Mouse (Mus musculus) spleen, adult 2 months (tissue): ENCODE results near the gene Taf1c. TPM values are rescaled to one million over a fixed set of nuclear protein-coding genes. Genes with fewer than 3 reads are reported as not detected.

Experiments
- DNase-seq, 2 experiments: peaks; one replicate each; pipeline versions ENCODE4 v3.0.0 to v3.0.0-alpha.2; 2012 to 2021; ENCODE audit warnings: low spot score in 2 of 2, low read depth in 1 of 2
- H3K27ac ChIP-seq: fragments of 200-500 bp; 2 replicates; pipeline ENCODE4 v1.5.1; 2012; ENCODE audit warnings: low read length, inconsistent platforms; ENCODE audit not compliant: insufficient read depth
- H3K27me3 ChIP-seq: fragments of 200-500 bp; 2 replicates; pipeline ENCODE4 v1.6.1; 2012; ENCODE audit warnings: mild to moderate bottlenecking, moderate library complexity, low read length, inconsistent platforms; ENCODE audit not compliant: control insufficient read depth, insufficient read depth
- H3K36me3 ChIP-seq: fragments of 200-500 bp; 2 replicates; pipeline ENCODE4 v1.6.1; 2012; ENCODE audit warnings: mild to moderate bottlenecking, low read length, inconsistent platforms; ENCODE audit not compliant: control insufficient read depth, insufficient read depth
- H3K4me1 ChIP-seq: fragments of 200-500 bp; 2 replicates; pipeline ENCODE4 v1.6.1; 2011; ENCODE audit warnings: inconsistent platforms; ENCODE audit not compliant: control insufficient read depth, insufficient read depth, insufficient read length
- H3K4me3 ChIP-seq: fragments of 200-500 bp; 2 replicates; pipeline ENCODE4 v1.5.1; 2011; ENCODE audit warnings: mild to moderate bottlenecking, inconsistent platforms; ENCODE audit not compliant: insufficient read depth, insufficient read length; ENCODE audit errors: extremely low read depth
- CTCF ChIP-seq: fragments of 200-500 bp; IDR thresholded peaks from 2 replicates; pipeline ENCODE4 v1.5.1; 2011; ENCODE audit warnings: mild to moderate bottlenecking, inconsistent platforms; ENCODE audit not compliant: insufficient read depth, insufficient read length, insufficient replicate concordance; ENCODE audit errors: extremely low read depth
- POLR2A ChIP-seq: fragments of 200-500 bp; IDR thresholded peaks from 2 replicates; pipeline ENCODE4 v1.6.1; 2011; ENCODE audit warnings: low read depth, low read length, inconsistent platforms
- WGBS: fragments of 180-500 bp; shearing (Covaris S2); methylation state at CpG from one replicate; pipeline ENCODE4 v1.1.7; 2018; 5-methylcytosine and 5-hydroxymethylcytosine counted together
- polyA plus RNA-seq: library from polyadenylated mRNA; depleted of rRNA; stranded (reverse); fragments of >200 nt; gene quantifications from 2 replicates; pipeline ENCODE4 v1.2.3, GENCODE M21; 2012

The Taf1c gene
- polyA plus RNA-seq, 1 experiment = 28.7 TPM

- H3K27me3 ChIP-seq = no peaks in the 10 kb centered on the region; the same call in 1 of the 2 replicates
- no peaks in the 10 kb centered on the region for H3K4me1 ChIP-seq
- 31% methylated on average over 14 of the region's 14 CpGs for WGBS
- DNase-seq = no peak
- H3K4me3 ChIP-seq = no peak overlapping the region
- H3K27ac ChIP-seq = no peak overlapping the region
- no peaks in the 10 kb centered on the region for H3K36me3 ChIP-seq
- TF ChIP-seq CTCF (no peak), POLR2A (no peak)
These were observed 29.8 kb upstream of the Taf1c start for GRCm38 (mm10) chr8:119634616-119635336.

- 56% methylated on average over 29 of the region's 29 CpGs for WGBS
- Histone ChIP-seq H3K4me3 (no peak overlapping the region), H3K36me3 (no peaks in the 10 kb centered on the region), H3K4me1 (no peaks in the 10 kb centered on the region), H3K27me3 (no peaks in the 10 kb centered on the region; the same call in 1 of the 2 replicates), H3K27ac (no peak overlapping the region)
- no peak for DNase-seq
- TF ChIP-seq POLR2A (no peak), CTCF (no peak)
These were observed 27.9 kb upstream of the Taf1c start for GRCm38 (mm10) chr8:119632909-119633308.

GRCm38 (mm10) chr8:119632246-119632645 lies 27.2 kb upstream of the Taf1c start:
- no peak for DNase-seq
- 80% methylated on average over 9 of the region's 9 CpGs for WGBS
- Histone ChIP-seq H3K4me1 (no peaks in the 10 kb centered on the region), H3K27me3 (no peaks in the 10 kb centered on the region; the same call in 1 of the 2 replicates), H3K36me3 (no peaks in the 10 kb centered on the region), H3K27ac (no peak overlapping the region), H3K4me3 (no peak overlapping the region)
- no peak for TF ChIP-seq CTCF
- TF ChIP-seq POLR2A = no peak

- DNase-seq = no peak
- WGBS = 55% methylated on average over 3 of the region's 3 CpGs
- no peak overlapping the region for H3K27ac ChIP-seq
- no peak overlapping the region for H3K4me3 ChIP-seq
- no peaks in the 10 kb centered on the region for H3K4me1 ChIP-seq
- no peaks in the 10 kb centered on the region; the same call in 1 of the 2 replicates for H3K27me3 ChIP-seq
- H3K36me3 ChIP-seq = no peaks in the 10 kb centered on the region
- TF ChIP-seq CTCF (no peak), POLR2A (no peak)
These were observed 25.8 kb upstream of the Taf1c start for GRCm38 (mm10) chr8:119630841-119631240.

- Histone ChIP-seq H3K27ac (no peak overlapping the region), H3K4me3 (no peak overlapping the region), H3K4me1 (no peaks in the 10 kb centered on the region), H3K27me3 (no peaks in the 10 kb centered on the region; the same call in 1 of the 2 replicates), H3K36me3 (no peaks in the 10 kb centered on the region)
- no peak for DNase-seq
- WGBS = 80% methylated on average over 10 of the region's 10 CpGs
- TF ChIP-seq CTCF (no peak), POLR2A (no peak)
These were observed 22.8 kb upstream of the Taf1c start for GRCm38 (mm10) chr8:119627613-119628359.

GRCm38 (mm10) chr8:119627199-119627598 lies 22.2 kb upstream of the Taf1c start:
- TF ChIP-seq CTCF (no peak), POLR2A (no peak)
- H3K4me3 ChIP-seq = no peak overlapping the region
- no peak overlapping the region for H3K27ac ChIP-seq
- WGBS = 79% methylated on average over 7 of the region's 7 CpGs
- DNase-seq = no peak
- no peaks in the 10 kb centered on the region for H3K36me3 ChIP-seq
- H3K4me1 ChIP-seq = no peaks in the 10 kb centered on the region
- H3K27me3 ChIP-seq = no peaks in the 10 kb centered on the region

- Histone ChIP-seq H3K27ac (no peak overlapping the region), H3K4me1 (no peaks in the 10 kb centered on the region), H3K27me3 (no peaks in the 10 kb centered on the region), H3K36me3 (no peaks in the 10 kb centered on the region), H3K4me3 (no peak overlapping the region)
- TF ChIP-seq POLR2A (no peak), CTCF (no peak)
- 92% methylated on average over 22 of the region's 22 CpGs for WGBS
- DNase-seq = no peak
These were observed 20.8 kb upstream of the Taf1c start for GRCm38 (mm10) chr8:119625788-119626187.
